Mouse (Mus musculus): ENCODE measurements around the gene Rnase1.

Gene Rnase1

GRCm38 (mm10) chr14:51142119-51142518 is 4.5 kb downstream of the Rnase1 start:
- no peak for DNase-seq (ENCODE audit: inconsistent age in 2 of 2, low spot score in 1 of 2)

- peak in 1 of 2 experiments; percentile 63 for DNase-seq (ENCODE audit: inconsistent age in 2 of 2, low spot score in 1 of 2)
Measured at GRCm38 (mm10) chr14:51140342-51140741, 6.2 kb downstream of the Rnase1 start.

GRCm38 (mm10) chr14:51132372-51132771 is 14.2 kb downstream of the Rnase1 start:
- DNase-seq (ENCODE audit: inconsistent age in 2 of 2, low spot score in 1 of 2), result no peak

GRCm38 (mm10) chr14:51131086-51131815 is 15.3 kb downstream of the Rnase1 start:
- DNase-seq (ENCODE audit: inconsistent age in 2 of 2, low spot score in 1 of 2), result no peak

GRCm38 (mm10) chr14:51130315-51130940 is 16.2 kb downstream of the Rnase1 start:
- no peak for DNase-seq (ENCODE audit: inconsistent age in 2 of 2, low spot score in 1 of 2)

GRCm38 (mm10) chr14:51129624-51129975 is 17.0 kb downstream of the Rnase1 start:
- DNase-seq (ENCODE audit: inconsistent age in 2 of 2, low spot score in 1 of 2), result no peak

- DNase-seq (ENCODE audit: inconsistent age in 2 of 2, low spot score in 1 of 2), result no peak
Measured at GRCm38 (mm10) chr14:51128775-51129623, 17.6 kb downstream of the Rnase1 start.

GRCm38 (mm10) chr14:51127648-51128258 is 18.8 kb downstream of the Rnase1 start:
- DNase-seq (ENCODE audit: inconsistent age in 2 of 2, low spot score in 1 of 2), result no peak

GRCm38 (mm10) chr14:51125684-51126083 is 20.9 kb downstream of the Rnase1 start:
- DNase-seq (ENCODE audit: inconsistent age in 2 of 2, low spot score in 1 of 2), result no peak

GRCm38 (mm10) chr14:51113916-51114560 is 32.5 kb downstream of the Rnase1 start, which contains the start of gene Eddm3b:
Gene Eddm3b, plus strand, starts transcription at chr14:51114426.
- no peak for DNase-seq (ENCODE audit: inconsistent age in 2 of 2, low spot score in 1 of 2)

GRCm38 (mm10) chr14:51113476-51113875 is 33.1 kb downstream of the Rnase1 start:
- no peak for DNase-seq (ENCODE audit: inconsistent age in 2 of 2, low spot score in 1 of 2)

- DNase-seq (ENCODE audit: inconsistent age in 2 of 2, low spot score in 1 of 2), result no peak
Measured at GRCm38 (mm10) chr14:51111966-51112365, 34.6 kb downstream of the Rnase1 start.

- no peak for DNase-seq (ENCODE audit: inconsistent age in 2 of 2, low spot score in 1 of 2)
Measured at GRCm38 (mm10) chr14:51106449-51106967, 40.1 kb downstream of the Rnase1 start.

- no peak for DNase-seq (ENCODE audit: inconsistent age in 2 of 2, low spot score in 1 of 2)
Measured at GRCm38 (mm10) chr14:51104366-51104765, 42.2 kb downstream of the Rnase1 start.

GRCm38 (mm10) chr14:51103217-51103616 is 43.4 kb downstream of the Rnase1 start:
- DNase-seq (ENCODE audit: inconsistent age in 2 of 2, low spot score in 1 of 2), result peak in 1 of 2 experiments; percentile 87

- DNase-seq (ENCODE audit: inconsistent age in 2 of 2, low spot score in 1 of 2), result no peak
Measured at GRCm38 (mm10) chr14:51101284-51101683, 45.3 kb downstream of the Rnase1 start.

GRCm38 (mm10) chr14:51098921-51099320 is 47.7 kb downstream of the Rnase1 start:
- no peak for DNase-seq (ENCODE audit: inconsistent age in 2 of 2, low spot score in 1 of 2)

- DNase-seq (ENCODE audit: inconsistent age in 2 of 2, low spot score in 1 of 2), result peak; percentile 63 to 96
Measured at GRCm38 (mm10) chr14:51098300-51098699, 48.3 kb downstream of the Rnase1 start.

- no peak for DNase-seq (ENCODE audit: inconsistent age in 2 of 2, low spot score in 1 of 2)
Measured at GRCm38 (mm10) chr14:51095736-51096524, 50.7 kb downstream of the Rnase1 start.
